Mouse (Mus musculus) stomach, embryonic 14.5 days (tissue): ENCODE data around the gene Gm20219. TPM values are rescaled to one million over a fixed set of nuclear protein-coding genes. Genes with fewer than 3 reads are reported as not detected.
A peak's percentile ranks its signal among the peaks of the same experiment; 100 is the strongest.

Source experiments
- ATAC-seq: fragments of 200-750 bp; cut with Nextera tagmentation; 2 replicates; pipeline ENCODE4 v1.8.0; 2017; ENCODE audit warnings: low read depth, moderate TSS enrichment; ENCODE audit not compliant: insufficient number of reproducible peaks, insufficient read depth, low FRiP score
- H3K27ac ChIP-seq: fragments of 300-500 bp; sonication (generic); 2 replicates; pipeline ENCODE4 v1.5.1; 2014; ENCODE audit warnings: mild to moderate bottlenecking, low read length, moderate library complexity, mixed read lengths
- H3K27me3 ChIP-seq: fragments of 300-500 bp; sonication (generic); 2 replicates; pipeline ENCODE4 v1.6.1; 2014; ENCODE audit warnings: low read length, control low read depth, mixed read lengths; ENCODE audit not compliant: control insufficient read depth, insufficient read depth
- H3K36me3 ChIP-seq: fragments of 300-500 bp; sonication (generic); 2 replicates; pipeline ENCODE4 v1.6.1; 2014; ENCODE audit warnings: mild to moderate bottlenecking, control low read depth, low read length, moderate library complexity, mixed read lengths; ENCODE audit not compliant: control insufficient read depth, insufficient read depth
- H3K4me1 ChIP-seq: fragments of 300-500 bp; sonication (generic); 2 replicates; pipeline ENCODE4 v1.6.1; 2014; ENCODE audit warnings: low read length, control low read depth, mixed read lengths; ENCODE audit not compliant: control insufficient read depth, insufficient read depth
- H3K4me2 ChIP-seq: fragments of 300-500 bp; sonication (generic); replicated peaks from 2 replicates; pipeline ENCODE4 v1.6.1; 2014; ENCODE audit warnings: low read depth, low read length, control low read depth
- H3K4me3 ChIP-seq: fragments of 300-500 bp; sonication (generic); 2 replicates; pipeline ENCODE4 v1.5.1; 2014; ENCODE audit warnings: low read depth, low read length, control low read depth
- H3K9ac ChIP-seq: fragments of 300-500 bp; sonication (generic); replicated peaks from 2 replicates; pipeline ENCODE4 v1.6.1; 2014; ENCODE audit warnings: low read depth, mild to moderate bottlenecking, control low read depth, low read length, moderate library complexity, mixed read lengths
- H3K9me3 ChIP-seq: fragments of 300-500 bp; sonication (generic); 2 replicates; pipeline ENCODE4 v1.6.1; 2016; ENCODE audit warnings: low read depth, low read length, control low read depth; ENCODE audit not compliant: control insufficient read depth
- WGBS: fragments of 180-500 bp; shearing (Covaris S2); extraction: QIAGEN DNeasy Blood & Tissue Kit; methylation state at CpG from one replicate; pipeline ENCODE4 v1.1.7; 2014; 5-methylcytosine and 5-hydroxymethylcytosine counted together
- polyA plus RNA-seq: library from polyadenylated mRNA; unstranded; fragments of >200 nt; fragmentation: Nextera tagmentation; extraction: Ambion mirVana; gene quantifications from 2 replicates; pipeline ENCODE4 v1.2.1, GENCODE M21; 2014

Gene Gm20219
- polyA plus RNA-seq, 1 experiment from 2014 or later, result 11.9 TPM

- H3K4me3 ChIP-seq, result peak within 1 kb of the TSS; percentile 96
- H3K4me1 ChIP-seq, result peaks cover 24% of the 10 kb centered on the region
- peak within 1 kb of the TSS; percentile 87 for H3K9ac ChIP-seq
- H3K9me3 ChIP-seq, result no peaks in the 10 kb centered on the region
- WGBS, result under 1% methylated on average over 93 of the region's 101 CpGs
- peaks cover 62% of the 10 kb centered on the region for H3K36me3 ChIP-seq
- no peaks in the 10 kb centered on the region for H3K27me3 ChIP-seq
- peak; percentile 95 for ATAC-seq
- H3K4me2 ChIP-seq, result peak within 1 kb of the TSS; percentile 88
- peak within 1 kb of the TSS; percentile 95 for H3K27ac ChIP-seq
Observed at GRCm38 (mm10) chr17:56584257-56585130, 30.3 kb upstream of the Gm20219 start, which contains the start of the genes Safb2 and Safb. Safb2 (minus strand) TSS chr17:56584585. Safb (plus strand) TSS chr17:56584825.

GRCm38 (mm10) chr17:56583611-56584256, 29.5 kb upstream of the Gm20219 start:
- peak overlapping the region; percentile 84 for H3K9ac ChIP-seq
- H3K36me3 ChIP-seq, result peaks cover 62% of the 10 kb centered on the region
- no peaks in the 10 kb centered on the region for H3K27me3 ChIP-seq
- peak overlapping the region; percentile 92 for H3K4me3 ChIP-seq
- peaks cover 24% of the 10 kb centered on the region for H3K4me1 ChIP-seq
- peak overlapping the region; percentile 88 for H3K4me2 ChIP-seq
- no peak for ATAC-seq
- H3K27ac ChIP-seq, result peak overlapping the region; percentile 94
- 3% methylated on average over 28 of the region's 33 CpGs for WGBS
- H3K9me3 ChIP-seq, result no peaks in the 10 kb centered on the region

DNA sequence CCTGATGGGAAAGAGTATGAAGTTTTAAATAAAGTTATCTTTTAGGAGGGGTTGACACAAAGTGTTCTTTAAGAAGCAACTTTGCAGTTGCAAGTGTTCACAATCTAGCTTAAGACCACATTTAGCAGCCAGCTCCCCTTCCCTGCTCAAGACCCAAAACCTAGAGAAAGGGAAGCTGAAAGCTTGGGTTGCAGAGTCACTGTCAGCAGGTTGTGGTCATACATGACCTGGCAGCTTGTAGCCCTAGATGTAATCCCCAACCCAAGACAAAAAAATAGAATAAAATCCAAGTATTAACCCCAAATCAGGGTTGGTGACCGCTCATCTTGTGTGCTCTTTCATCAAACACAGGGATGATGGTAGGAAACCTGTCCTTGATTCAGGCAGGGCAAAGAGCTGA, 28.9 kb upstream of the Gm20219 start:
- Histone ChIP-seq H3K4me1 (peaks cover 24% of the 10 kb centered on the region), H3K9ac (peak overlapping the region; percentile 84), H3K27me3 (no peaks in the 10 kb centered on the region), H3K4me3 (peak overlapping the region; percentile 92), H3K4me2 (peak overlapping the region; percentile 88), H3K36me3 (peaks cover 62% of the 10 kb centered on the region), H3K27ac (no peak overlapping the region), H3K9me3 (no peaks in the 10 kb centered on the region)
- no peak for ATAC-seq
- WGBS, result 80% methylated on average over 1 of the region's 1 CpGs

DNA sequence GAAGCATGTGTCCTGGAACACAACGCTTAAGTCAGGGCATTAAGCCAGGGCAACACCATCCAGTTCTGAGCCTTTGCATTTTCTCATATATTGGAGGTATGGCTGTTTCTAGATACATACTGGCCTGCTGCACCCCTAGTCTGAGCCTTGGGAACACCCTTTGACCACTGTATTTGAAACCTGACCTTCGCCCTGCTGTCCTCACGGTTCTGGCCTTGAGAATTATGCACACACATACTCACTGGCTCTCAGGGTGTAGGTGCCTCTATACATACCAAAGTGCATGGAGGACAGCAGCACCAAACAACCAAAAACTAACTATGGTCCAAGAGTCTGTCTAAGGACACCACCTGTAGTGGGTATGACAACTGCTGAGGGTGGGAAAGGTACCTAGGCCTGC, 18.8 kb upstream of the Gm20219 start:
- Histone ChIP-seq H3K9me3 (no peaks in the 10 kb centered on the region), H3K27me3 (no peaks in the 10 kb centered on the region), H3K36me3 (peaks cover 89% of the 10 kb centered on the region), H3K27ac (no peak overlapping the region), H3K4me2 (no peak overlapping the region), H3K4me3 (no peak overlapping the region), H3K4me1 (no peaks in the 10 kb centered on the region), H3K9ac (no peak overlapping the region)
- no peak for ATAC-seq
- WGBS, result 95% methylated on average over 3 of the region's 3 CpGs

GRCm38 (mm10) chr17:56572154-56572553, 18.0 kb upstream of the Gm20219 start:
- Histone ChIP-seq H3K4me3 (no peak overlapping the region), H3K4me1 (no peaks in the 10 kb centered on the region), H3K36me3 (peaks cover 89% of the 10 kb centered on the region), H3K4me2 (no peak overlapping the region), H3K27ac (no peak overlapping the region), H3K27me3 (no peaks in the 10 kb centered on the region), H3K9me3 (no peaks in the 10 kb centered on the region), H3K9ac (no peak overlapping the region)
- no peak for ATAC-seq
- 56% methylated on average over 1 of the region's 1 CpGs for WGBS

- WGBS, result 89% methylated on average over 4 of the region's 4 CpGs
- Histone ChIP-seq H3K9ac (no peak overlapping the region), H3K4me1 (no peaks in the 10 kb centered on the region), H3K9me3 (no peaks in the 10 kb centered on the region), H3K4me2 (no peak overlapping the region), H3K4me3 (no peak overlapping the region), H3K27me3 (no peaks in the 10 kb centered on the region), H3K27ac (no peak overlapping the region), H3K36me3 (peaks cover 97% of the 10 kb centered on the region)
- no peak for ATAC-seq
Observed at GRCm38 (mm10) chr17:56570287-56570686, 16.1 kb upstream of the Gm20219 start.

GRCm38 (mm10) chr17:56567370-56567769, 13.2 kb upstream of the Gm20219 start:
- Histone ChIP-seq H3K4me3 (no peak overlapping the region), H3K4me2 (no peak overlapping the region), H3K9ac (no peak overlapping the region), H3K4me1 (no peaks in the 10 kb centered on the region), H3K9me3 (no peaks in the 10 kb centered on the region), H3K27ac (no peak overlapping the region), H3K36me3 (peaks cover 98% of the 10 kb centered on the region), H3K27me3 (no peaks in the 10 kb centered on the region)
- no peak for ATAC-seq
- 90% methylated on average over 4 of the region's 4 CpGs for WGBS

DNA sequence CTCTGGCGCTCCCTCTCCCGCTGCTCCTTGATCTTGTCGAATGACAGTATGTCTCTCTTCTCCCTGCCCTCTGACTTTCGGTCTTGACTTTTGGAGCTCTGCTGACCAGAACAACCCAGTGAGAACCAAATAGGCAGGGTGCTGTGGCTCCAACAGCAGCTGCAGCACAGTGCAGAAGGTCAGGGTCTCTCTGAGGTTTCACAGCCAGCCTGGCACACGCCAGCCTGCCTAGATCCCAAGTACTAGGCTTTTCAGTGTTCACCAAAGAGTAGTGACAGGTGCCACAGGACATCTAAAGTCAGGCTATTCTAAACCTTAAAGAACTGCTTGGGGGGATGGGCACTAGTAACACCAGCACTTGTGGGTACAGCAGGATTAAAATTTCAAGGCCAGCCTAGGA, 12.7 kb upstream of the Gm20219 start:
- H3K36me3 ChIP-seq, result peaks cover 98% of the 10 kb centered on the region
- WGBS, result 96% methylated on average over 5 of the region's 5 CpGs
- H3K4me3 ChIP-seq, result no peak overlapping the region
- no peaks in the 10 kb centered on the region for H3K4me1 ChIP-seq
- no peaks in the 10 kb centered on the region for H3K9me3 ChIP-seq
- no peak for ATAC-seq
- no peak overlapping the region for H3K27ac ChIP-seq
- no peaks in the 10 kb centered on the region for H3K27me3 ChIP-seq
- H3K9ac ChIP-seq, result no peak overlapping the region
- H3K4me2 ChIP-seq, result no peak overlapping the region
